Mouse (Mus musculus): ENCODE results near the gene Enpp4. TPM values are rescaled to one million over a fixed set of nuclear protein-coding genes. Genes with fewer than 3 reads are reported as not detected.

Gene Enpp4
- total and polyA plus RNA-seq, 3 experiments, result 8.5 to 24.6 (median 21.6) TPM

GRCm38 (mm10) chr17:44148109-44148846 lies 42.7 kb upstream of the Enpp4 start:
- H3K79me2 ChIP-seq (replicated peaks; ENCODE audit: control insufficient read depth, insufficient read depth, low read length), result no peaks in the 10 kb centered on the region
- H3K36me3 ChIP-seq (ENCODE audit: control insufficient read depth, insufficient read depth, low read length), result no peaks in the 10 kb centered on the region
- peaks cover 3% of the 10 kb centered on the region; the same call in 1 of the 2 replicates for H3K4me1 ChIP-seq (ENCODE audit: control insufficient read depth, insufficient read depth, low read length)
- H3K9ac ChIP-seq (ENCODE audit: low read depth, low read length), result no peak overlapping the region
- WGBS, result 89% methylated on average over 5 of the region's 5 CpGs
- H3K27ac ChIP-seq, result no peak overlapping the region
- intact Hi-C loops (cut with DNase I), result no loop called here
- H3K4me3 ChIP-seq, result no peak overlapping the region
- TF ChIP-seq POLR2A (IDR thresholded peaks at IDR 0.05; ENCODE audit: insufficient read depth, low read depth, low read length) (no peak), CTCF (IDR thresholded peaks at IDR 0.05) (no peak), EP300 (IDR thresholded peaks at IDR 0.05; ENCODE audit: insufficient read depth, low read depth, low read length) (no peak)
- H3K27me3 ChIP-seq (ENCODE audit: control insufficient read depth, insufficient read depth, low read length), result no peaks in the 10 kb centered on the region
- no peak for DNase-seq

DNA sequence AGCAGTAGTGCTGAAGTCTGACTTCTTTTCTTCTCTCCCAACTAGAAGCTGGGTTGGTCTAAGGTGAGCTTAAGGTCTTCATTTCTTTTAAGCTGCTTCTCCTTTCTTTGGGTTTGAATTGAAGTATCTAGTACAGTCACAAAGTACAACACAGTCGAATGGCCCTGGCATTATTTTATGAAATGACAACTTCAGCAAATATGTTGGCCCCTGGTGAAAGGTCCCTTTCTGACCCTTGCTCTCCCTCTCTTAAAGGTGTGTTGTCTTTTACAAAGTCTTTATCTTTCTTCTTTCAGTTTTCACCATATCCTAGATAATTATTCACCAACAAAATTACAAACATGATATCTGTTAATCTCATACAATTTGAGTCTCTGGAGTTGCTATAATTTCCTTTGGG lies 40.2 kb upstream of the Enpp4 start:
- WGBS, result 71% methylated on average over 1 of the region's 1 CpGs
- Histone ChIP-seq H3K79me2 (replicated peaks; ENCODE audit: control insufficient read depth, insufficient read depth, low read length) (no peaks in the 10 kb centered on the region), H3K27me3 (ENCODE audit: control insufficient read depth, insufficient read depth, low read length) (no peaks in the 10 kb centered on the region), H3K4me1 (ENCODE audit: control insufficient read depth, insufficient read depth, low read length) (no peaks in the 10 kb centered on the region), H3K4me3 (no peak overlapping the region), H3K36me3 (ENCODE audit: control insufficient read depth, insufficient read depth, low read length) (no peaks in the 10 kb centered on the region), H3K27ac (no peak overlapping the region), H3K9ac (ENCODE audit: low read depth, low read length) (no peak overlapping the region)
- intact Hi-C loops (cut with DNase I), result no loop called here
- TF ChIP-seq CTCF (IDR thresholded peaks at IDR 0.05) (no peak), EP300 (IDR thresholded peaks at IDR 0.05; ENCODE audit: insufficient read depth, low read depth, low read length) (no peak), POLR2A (IDR thresholded peaks at IDR 0.05; ENCODE audit: insufficient read depth, low read depth, low read length) (no peak)
- no peak for DNase-seq

DNA sequence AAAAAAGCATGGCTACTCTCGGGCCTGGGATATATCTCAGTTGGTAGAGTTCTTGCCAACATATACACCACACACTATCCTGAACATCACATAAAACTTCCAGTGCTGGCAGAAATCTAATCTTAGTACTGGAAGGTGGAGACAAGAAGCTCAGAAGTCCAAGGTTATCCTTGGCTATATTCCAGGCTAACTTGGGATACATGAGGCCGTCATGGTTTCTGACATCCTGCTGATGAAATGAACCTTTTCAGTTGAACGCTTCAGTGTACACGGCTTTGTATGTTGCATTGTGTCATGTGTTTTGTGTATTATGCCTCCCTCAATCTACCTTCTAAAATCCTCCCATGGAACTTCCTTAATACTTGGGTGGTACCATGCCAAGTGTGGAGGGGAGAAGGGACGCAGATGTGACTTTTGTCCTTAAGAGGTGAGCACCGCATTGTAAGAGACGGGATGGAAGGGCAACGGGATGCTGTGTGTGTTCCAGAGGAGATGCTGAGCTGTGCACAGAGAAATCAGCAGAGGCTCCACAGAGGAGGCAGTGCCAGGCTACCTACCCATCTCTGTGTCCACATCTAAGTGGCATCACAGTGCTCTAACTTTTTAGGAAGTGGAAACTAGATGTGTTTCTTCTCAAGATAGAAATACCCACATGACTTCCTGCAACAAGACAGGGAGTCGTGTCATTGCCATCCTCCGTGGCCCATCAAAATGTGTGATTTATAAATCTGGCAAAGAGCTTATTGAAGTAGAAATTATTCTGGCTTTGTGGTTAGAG lies 31.4 kb upstream of the Enpp4 start:
- intact Hi-C loops (cut with DNase I), result no loop called here
- H3K27me3 ChIP-seq (ENCODE audit: control insufficient read depth, insufficient read depth, low read length), result no peaks in the 10 kb centered on the region
- no peak overlapping the region for H3K27ac ChIP-seq
- H3K4me1 ChIP-seq (ENCODE audit: control insufficient read depth, insufficient read depth, low read length), result peaks cover 4% of the 10 kb centered on the region
- H3K4me3 ChIP-seq, result no peak overlapping the region
- DNase-seq, result no peak
- no peak overlapping the region for H3K9ac ChIP-seq (ENCODE audit: low read depth, low read length)
- no peaks in the 10 kb centered on the region for H3K79me2 ChIP-seq (replicated peaks; ENCODE audit: control insufficient read depth, insufficient read depth, low read length)
- H3K36me3 ChIP-seq (ENCODE audit: control insufficient read depth, insufficient read depth, low read length), result no peaks in the 10 kb centered on the region
- WGBS, result 48% methylated on average over 10 of the region's 10 CpGs
- no peak for TF ChIP-seq CTCF (IDR thresholded peaks at IDR 0.05)

- intact Hi-C loops (cut with DNase I), result no loop called here
- H3K36me3 ChIP-seq (ENCODE audit: control insufficient read depth, insufficient read depth, low read length), result no peaks in the 10 kb centered on the region
- TF ChIP-seq EP300 (IDR thresholded peaks at IDR 0.05; ENCODE audit: insufficient read depth, low read depth, low read length), result no peak
- TF ChIP-seq POLR2A (IDR thresholded peaks at IDR 0.05; ENCODE audit: insufficient read depth, low read depth, low read length), result no peak
- H3K4me3 ChIP-seq, result no peak overlapping the region
- H3K79me2 ChIP-seq (replicated peaks; ENCODE audit: control insufficient read depth, insufficient read depth, low read length), result no peaks in the 10 kb centered on the region
- DNase-seq, result no peak
- peaks cover 4% of the 10 kb centered on the region for H3K4me1 ChIP-seq (ENCODE audit: control insufficient read depth, insufficient read depth, low read length)
- no peak overlapping the region for H3K9ac ChIP-seq (ENCODE audit: low read depth, low read length)
- WGBS, result 23% methylated on average over 8 of the region's 8 CpGs
- no peaks in the 10 kb centered on the region for H3K27me3 ChIP-seq (ENCODE audit: control insufficient read depth, insufficient read depth, low read length)
- H3K27ac ChIP-seq, result no peak overlapping the region
Observed at GRCm38 (mm10) chr17:44136018-44136417, 30.4 kb upstream of the Enpp4 start.

GRCm38 (mm10) chr17:44134545-44134944 lies 28.9 kb upstream of the Enpp4 start:
- no peaks in the 10 kb centered on the region for H3K36me3 ChIP-seq (ENCODE audit: control insufficient read depth, insufficient read depth, low read length)

GRCm38 (mm10) chr17:44134106-44134505 lies 28.5 kb upstream of the Enpp4 start:
- intact Hi-C loops (cut with DNase I), result no loop called here
- no peak for TF ChIP-seq EP300 (IDR thresholded peaks at IDR 0.05; ENCODE audit: insufficient read depth, low read depth, low read length)
- TF ChIP-seq CTCF (IDR thresholded peaks at IDR 0.05), result no peak
- H3K9ac ChIP-seq (ENCODE audit: low read depth, low read length), result no peak overlapping the region

More at GRCm38 (mm10) chr17:44134545-44134944, 28.9 kb upstream of the Enpp4 start:
- peaks cover 4% of the 10 kb centered on the region for H3K4me1 ChIP-seq (ENCODE audit: control insufficient read depth, insufficient read depth, low read length)
- no peak overlapping the region for H3K27ac ChIP-seq
- no peak overlapping the region for H3K4me3 ChIP-seq
- H3K9ac ChIP-seq (ENCODE audit: low read depth, low read length), result no peak overlapping the region
- WGBS, result 85% methylated on average over 9 of the region's 9 CpGs
- intact Hi-C loops (cut with DNase I), result no loop called here
- H3K79me2 ChIP-seq (replicated peaks; ENCODE audit: control insufficient read depth, insufficient read depth, low read length), result no peaks in the 10 kb centered on the region
- no peak for DNase-seq
- H3K27me3 ChIP-seq (ENCODE audit: control insufficient read depth, insufficient read depth, low read length), result no peaks in the 10 kb centered on the region
- no peak for TF ChIP-seq POLR2A (IDR thresholded peaks at IDR 0.05; ENCODE audit: insufficient read depth, low read depth, low read length)
- no peak for TF ChIP-seq EP300 (IDR thresholded peaks at IDR 0.05; ENCODE audit: insufficient read depth, low read depth, low read length)
- TF ChIP-seq CTCF (IDR thresholded peaks at IDR 0.05), result no peak

More at GRCm38 (mm10) chr17:44134106-44134505, 28.5 kb upstream of the Enpp4 start:
- DNase-seq, result no peak
- Histone ChIP-seq H3K27me3 (ENCODE audit: control insufficient read depth, insufficient read depth, low read length) (no peaks in the 10 kb centered on the region), H3K27ac (no peak overlapping the region), H3K79me2 (replicated peaks; ENCODE audit: control insufficient read depth, insufficient read depth, low read length) (no peaks in the 10 kb centered on the region), H3K36me3 (ENCODE audit: control insufficient read depth, insufficient read depth, low read length) (no peaks in the 10 kb centered on the region), H3K4me1 (ENCODE audit: control insufficient read depth, insufficient read depth, low read length) (peaks cover 4% of the 10 kb centered on the region), H3K4me3 (no peak overlapping the region)
- WGBS, result 38% methylated on average over 6 of the region's 6 CpGs

Measured in heart, adult 2 months (tissue).